Mouse (Mus musculus): ENCODE data around the gene Atp6v0c. TPM values are rescaled to one million over a fixed set of nuclear protein-coding genes. Genes with fewer than 3 reads are reported as not detected.

Gene Atp6v0c
- total RNA-seq, 2 experiments from 2014 or later: 241 to 249 TPM

GRCm38 (mm10) chr17:24203068-24203467 lies 33.6 kb upstream of the Atp6v0c start:
- no peak for DNase-seq
- intact Hi-C loops (cut with DNase I): no loop called here

GRCm38 (mm10) chr17:24201092-24201491 lies 31.6 kb upstream of the Atp6v0c start:
- intact Hi-C loops (cut with DNase I): no loop called here
- DNase-seq: no peak

- intact Hi-C loops (cut with DNase I): no loop called here
- no peak for DNase-seq
Measured at GRCm38 (mm10) chr17:24199741-24200140, 30.2 kb upstream of the Atp6v0c start.

- no peak for DNase-seq
- intact Hi-C loops (cut with DNase I): no loop called here
Measured at GRCm38 (mm10) chr17:24199252-24199651, 29.8 kb upstream of the Atp6v0c start.

- DNase-seq: no peak
- intact Hi-C loops (cut with DNase I): no loop called here
Measured at GRCm38 (mm10) chr17:24197032-24197824, 27.7 kb upstream of the Atp6v0c start.

- DNase-seq: no peak
- intact Hi-C loops (cut with DNase I): no loop called here
Measured at GRCm38 (mm10) chr17:24195349-24195748, 25.8 kb upstream of the Atp6v0c start.

- no peak for DNase-seq
- intact Hi-C loops (cut with DNase I): no loop called here
Measured at GRCm38 (mm10) chr17:24193769-24194168, 24.3 kb upstream of the Atp6v0c start.

GRCm38 (mm10) chr17:24193268-24193667 lies 23.8 kb upstream of the Atp6v0c start:
- DNase-seq: no peak
- intact Hi-C loops (cut with DNase I): no loop called here

GRCm38 (mm10) chr17:24192848-24193247 lies 23.3 kb upstream of the Atp6v0c start:
- no peak for DNase-seq
- intact Hi-C loops (cut with DNase I): no loop called here

GRCm38 (mm10) chr17:24191481-24191880 lies 22.0 kb upstream of the Atp6v0c start:
- no peak for DNase-seq
- intact Hi-C loops (cut with DNase I): no loop called here

- intact Hi-C loops (cut with DNase I): no loop called here
- DNase-seq: no peak
Measured at GRCm38 (mm10) chr17:24190934-24191333, 21.4 kb upstream of the Atp6v0c start.

- intact Hi-C loops (cut with DNase I): loop anchor here (2.0 to 5.0 kb wide), 3 partner anchors 78 to 263 kb away; partner anchors contain the start of genes Abca17, Abca3 and Ccnf
- DNase-seq: no peak
Measured at GRCm38 (mm10) chr17:24174259-24174658, 4.8 kb upstream of the Atp6v0c start.

- peak; percentile 68 to 84 for DNase-seq
- intact Hi-C loops (cut with DNase I): loop anchor here (1.0 to 5.0 kb wide), 4 partner anchors 79 to 264 kb away; partner anchors contain the start of gene Ccnf
Measured at GRCm38 (mm10) chr17:24173423-24173822, 3.9 kb upstream of the Atp6v0c start.

GRCm38 (mm10) chr17:24171738-24172137 lies 2.2 kb upstream of the Atp6v0c start:
- DNase-seq: no peak
- intact Hi-C loops (cut with DNase I): loop anchor here (5.0 kb wide), 2 partner anchors 81 to 266 kb away; partner anchors contain the start of gene Ccnf

- no peak for DNase-seq
- intact Hi-C loops (cut with DNase I): loop anchor here (5.0 kb wide), 2 partner anchors 82 to 267 kb away; partner anchors contain the start of gene Ccnf
Measured at GRCm38 (mm10) chr17:24170729-24171128, 1.2 kb upstream of the Atp6v0c start.

GRCm38 (mm10) chr17:24170125-24170524 lies 623 bp upstream of the Atp6v0c start:
- DNase-seq: no peak
- intact Hi-C loops (cut with DNase I): loop anchor here (5.0 kb wide), 2 partner anchors 82 to 267 kb away; partner anchors contain the start of gene Ccnf

GRCm38 (mm10) chr17:24168590-24169277 lies 768 bp downstream of the Atp6v0c start:
- intact Hi-C loops (cut with DNase I): no loop called here

GRCm38 (mm10) chr17:24167891-24168505 lies 1.5 kb downstream of the Atp6v0c start:
- intact Hi-C loops (cut with DNase I): no loop called here
- DNase-seq: no peak

More at GRCm38 (mm10) chr17:24168590-24169277, 768 bp downstream of the Atp6v0c start:
- peak; percentile 53 to 68 for DNase-seq

GRCm38 (mm10) chr17:24167120-24167519 lies 2.4 kb downstream of the Atp6v0c start:
- DNase-seq: no peak
- intact Hi-C loops (cut with DNase I): no loop called here

GRCm38 (mm10) chr17:24164566-24165259 lies 4.8 kb downstream of the Atp6v0c start:
- DNase-seq: no peak
- intact Hi-C loops (cut with DNase I): no loop called here

Measured in heart, postnatal 14 days (tissue).